Mouse (Mus musculus): ENCODE measurements around the gene P2rx1. TPM values are rescaled to one million over a fixed set of nuclear protein-coding genes. Genes with fewer than 3 reads are reported as not detected.

P2rx1 gene
- polyA plus RNA-seq, 1 experiment from 2014 or later: 1.9 TPM

- ATAC-seq (ENCODE audit: insufficient read depth): no peak
- 49% methylated on average over 5 of the region's 5 CpGs for WGBS
Measured at GRCm38 (mm10) chr11:72987807-72988206, 11.1 kb upstream of the P2rx1 start.

DNA sequence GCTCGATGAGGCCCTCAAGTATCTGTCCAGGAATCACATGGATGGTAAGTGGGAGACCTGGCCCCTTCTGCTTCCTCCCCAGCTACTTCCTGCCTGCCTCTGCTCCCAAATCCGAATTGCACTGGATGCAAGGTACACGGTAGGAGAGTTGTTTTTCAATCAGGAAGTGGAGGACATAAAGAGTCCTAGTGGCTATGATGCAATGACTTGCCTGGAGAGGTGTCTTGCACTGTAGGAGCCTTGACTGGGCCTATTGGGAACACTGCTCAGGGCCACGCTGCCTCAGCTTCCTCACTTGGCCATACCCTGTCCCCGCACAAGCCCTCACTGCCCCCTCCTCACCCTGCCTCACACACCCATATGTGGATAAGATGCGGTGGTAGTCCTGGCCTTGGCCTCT is 9.9 kb upstream of the P2rx1 start:
- no peak for DNase-seq
- H3K27ac ChIP-seq (ENCODE audit: low read depth): no peak overlapping the region

More at GRCm38 (mm10) chr11:72987807-72988206, 11.1 kb upstream of the P2rx1 start:
- Histone ChIP-seq H3K4me3 (ENCODE audit: low read depth, low read length) (no peak overlapping the region), H3K9ac (no peak overlapping the region), H3K36me3 (ENCODE audit: insufficient read depth) (no peaks in the 10 kb centered on the region), H3K4me2 (no peak overlapping the region), H3K27ac (ENCODE audit: low read depth) (no peak overlapping the region), H3K9me3 (ENCODE audit: low read depth, low read length) (no peaks in the 10 kb centered on the region), H3K27me3 (ENCODE audit: insufficient read depth, low read length) (no peaks in the 10 kb centered on the region), H3K4me1 (ENCODE audit: insufficient read depth) (peaks cover 2% of the 10 kb centered on the region; the same call in 1 of the 2 replicates)
- no peak for TF ChIP-seq CTCF (IDR thresholded peaks at IDR 0.05; ENCODE audit: low read depth)
- DNase-seq: no peak

GRCm38 (mm10) chr11:72990688-72991087 is 8.2 kb upstream of the P2rx1 start:
- H3K36me3 ChIP-seq (ENCODE audit: insufficient read depth): no peaks in the 10 kb centered on the region
- ATAC-seq (ENCODE audit: insufficient read depth) (no peak), DNase-seq (no peak)
- H3K27ac ChIP-seq (ENCODE audit: low read depth): no peak overlapping the region
- no peaks in the 10 kb centered on the region for H3K27me3 ChIP-seq (ENCODE audit: insufficient read depth, low read length)
- no peak overlapping the region for H3K4me2 ChIP-seq
- WGBS: 79% methylated on average over 9 of the region's 9 CpGs
- peaks cover 5% of the 10 kb centered on the region; the same call in 1 of the 2 replicates for H3K4me1 ChIP-seq (ENCODE audit: insufficient read depth)
- no peak for TF ChIP-seq CTCF (IDR thresholded peaks at IDR 0.05; ENCODE audit: low read depth)
- H3K9ac ChIP-seq: no peak overlapping the region
- H3K9me3 ChIP-seq (ENCODE audit: low read depth, low read length): no peaks in the 10 kb centered on the region
- no peak overlapping the region for H3K4me3 ChIP-seq (ENCODE audit: low read depth, low read length)

More for the DNA sequence above, 9.9 kb upstream of the P2rx1 start:
- TF ChIP-seq CTCF (IDR thresholded peaks at IDR 0.05; ENCODE audit: low read depth): no peak
- 61% methylated on average over 6 of the region's 6 CpGs for WGBS
- Histone ChIP-seq H3K36me3 (ENCODE audit: insufficient read depth) (no peaks in the 10 kb centered on the region), H3K4me3 (ENCODE audit: low read depth, low read length) (no peak overlapping the region), H3K27me3 (ENCODE audit: insufficient read depth, low read length) (no peaks in the 10 kb centered on the region), H3K4me1 (ENCODE audit: insufficient read depth) (peaks cover 5% of the 10 kb centered on the region; the same call in 1 of the 2 replicates), H3K9me3 (ENCODE audit: low read depth, low read length) (no peaks in the 10 kb centered on the region), H3K4me2 (no peak overlapping the region), H3K9ac (no peak overlapping the region)
- no peak for ATAC-seq (ENCODE audit: insufficient read depth)

DNA sequence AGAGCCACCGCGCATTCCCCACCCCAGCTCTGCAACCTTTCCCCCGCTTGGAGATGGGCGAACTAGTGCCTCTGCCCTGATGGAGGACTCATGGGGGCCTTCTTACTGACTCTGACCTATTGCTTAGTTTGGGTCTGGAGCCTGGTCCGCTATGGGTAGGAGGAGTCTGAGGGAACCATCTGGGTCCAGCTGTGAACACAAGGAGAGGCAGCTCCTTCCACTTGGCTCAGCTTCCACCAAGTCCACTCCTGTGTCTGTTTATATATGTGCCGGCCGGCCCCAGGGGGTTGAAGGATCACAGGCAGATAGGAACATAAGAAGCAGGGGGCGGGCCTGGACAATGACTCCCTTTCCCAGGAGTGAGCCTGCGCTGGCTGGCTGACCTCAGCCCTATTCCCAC is 6.9 kb upstream of the P2rx1 start:
- Histone ChIP-seq H3K36me3 (ENCODE audit: insufficient read depth) (no peaks in the 10 kb centered on the region), H3K9me3 (ENCODE audit: low read depth, low read length) (no peaks in the 10 kb centered on the region), H3K4me3 (ENCODE audit: low read depth, low read length) (no peak overlapping the region), H3K4me1 (ENCODE audit: insufficient read depth) (peaks cover 5% of the 10 kb centered on the region; the same call in 1 of the 2 replicates), H3K9ac (no peak overlapping the region), H3K4me2 (no peak overlapping the region), H3K27ac (ENCODE audit: low read depth) (no peak overlapping the region), H3K27me3 (ENCODE audit: insufficient read depth, low read length) (no peaks in the 10 kb centered on the region)
- ATAC-seq (ENCODE audit: insufficient read depth) (peak; percentile 88; the same call in 1 of the 2 replicates), DNase-seq (peak; percentile 77)
- 22% methylated on average over 9 of the region's 9 CpGs for WGBS
- TF ChIP-seq CTCF (IDR thresholded peaks at IDR 0.05; ENCODE audit: low read depth): no peak

- Histone ChIP-seq H3K9me3 (ENCODE audit: low read depth, low read length) (no peaks in the 10 kb centered on the region), H3K4me3 (ENCODE audit: low read depth, low read length) (no peak overlapping the region), H3K9ac (no peak overlapping the region), H3K27ac (ENCODE audit: low read depth) (no peak overlapping the region), H3K36me3 (ENCODE audit: insufficient read depth) (no peaks in the 10 kb centered on the region), H3K27me3 (ENCODE audit: insufficient read depth, low read length) (no peaks in the 10 kb centered on the region), H3K4me1 (ENCODE audit: insufficient read depth) (0 out of 2 replicates have a peak, but pooled peaks cover 12% of the 10 kb centered on the region), H3K4me2 (no peak overlapping the region)
- no peak for ATAC-seq (ENCODE audit: insufficient read depth)
- WGBS: 63% methylated on average over 6 of the region's 6 CpGs
- no peak for TF ChIP-seq CTCF (IDR thresholded peaks at IDR 0.05; ENCODE audit: low read depth)
- peak; percentile 48 for DNase-seq
Measured at GRCm38 (mm10) chr11:72996346-72996745, 2.6 kb upstream of the P2rx1 start.

GRCm38 (mm10) chr11:72996781-72997180 is 2.1 kb upstream of the P2rx1 start:
- Histone ChIP-seq H3K27ac (ENCODE audit: low read depth) (no peak overlapping the region), H3K9me3 (ENCODE audit: low read depth, low read length) (no peaks in the 10 kb centered on the region), H3K36me3 (ENCODE audit: insufficient read depth) (no peaks in the 10 kb centered on the region), H3K4me3 (ENCODE audit: low read depth, low read length) (no peak overlapping the region), H3K9ac (no peak overlapping the region), H3K27me3 (ENCODE audit: insufficient read depth, low read length) (no peaks in the 10 kb centered on the region), H3K4me1 (ENCODE audit: insufficient read depth) (0 out of 2 replicates have a peak, but pooled peaks cover 12% of the 10 kb centered on the region), H3K4me2 (no peak overlapping the region)
- ATAC-seq (ENCODE audit: insufficient read depth): no peak
- DNase-seq: no peak
- WGBS: 89% methylated on average over 2 of the region's 2 CpGs
- TF ChIP-seq CTCF (IDR thresholded peaks at IDR 0.05; ENCODE audit: low read depth): no peak

DNA sequence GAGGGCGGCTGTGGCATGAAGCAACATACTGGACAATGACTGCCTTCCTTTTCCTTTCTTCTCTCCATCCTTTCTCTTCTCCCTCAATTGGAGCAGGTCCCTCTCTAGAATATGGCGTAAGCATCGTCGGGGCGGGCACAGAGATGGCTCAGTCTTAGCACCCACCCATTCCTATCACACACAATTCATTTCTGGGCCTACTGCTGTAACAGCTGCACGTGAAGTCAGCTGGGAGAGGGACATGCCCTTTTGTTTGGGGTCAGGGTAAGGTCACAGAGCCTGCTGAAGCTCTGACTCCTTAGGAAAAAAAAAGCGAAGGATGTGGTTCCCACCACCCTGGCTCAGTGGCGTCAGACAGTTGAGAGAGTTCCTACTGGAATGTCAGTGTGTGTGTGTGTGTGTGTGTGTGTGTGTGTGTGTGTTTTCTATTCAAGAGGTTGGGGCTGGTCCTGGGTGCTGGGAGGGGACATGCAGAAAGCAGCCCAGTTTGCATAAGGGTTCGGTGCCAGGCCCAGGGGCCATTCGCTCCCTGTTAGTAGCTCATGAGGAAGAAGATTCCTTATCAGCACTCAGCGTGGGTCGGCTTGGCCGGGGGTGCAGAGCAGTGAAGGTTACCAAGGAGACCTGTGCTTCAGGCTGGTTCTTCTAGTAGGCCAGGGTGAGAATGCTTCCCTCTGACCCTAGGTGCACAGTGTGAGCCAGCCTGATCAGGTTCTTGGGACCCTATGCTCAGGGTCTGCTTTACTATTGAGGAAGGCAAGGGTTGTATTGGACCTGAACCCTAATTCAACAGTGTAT is 1.2 kb upstream of the P2rx1 start:
- DNase-seq: no peak
- Histone ChIP-seq H3K9me3 (ENCODE audit: low read depth, low read length) (no peaks in the 10 kb centered on the region), H3K4me3 (ENCODE audit: low read depth, low read length) (no peak overlapping the region), H3K36me3 (ENCODE audit: insufficient read depth) (no peaks in the 10 kb centered on the region), H3K4me1 (ENCODE audit: insufficient read depth) (0 out of 2 replicates have a peak, but pooled peaks cover 10% of the 10 kb centered on the region), H3K27me3 (ENCODE audit: insufficient read depth, low read length) (no peaks in the 10 kb centered on the region), H3K9ac (no peak overlapping the region), H3K4me2 (no peak overlapping the region), H3K27ac (ENCODE audit: low read depth) (no peak overlapping the region)
- TF ChIP-seq CTCF (IDR thresholded peaks at IDR 0.05; ENCODE audit: low read depth): no peak
- WGBS: 52% methylated on average over 13 of the region's 13 CpGs
- ATAC-seq (ENCODE audit: insufficient read depth): no peak
